Mouse (Mus musculus) thymus, adult 2 months (tissue): ENCODE data around the gene Nipal4. TPM values are rescaled to one million over a fixed set of nuclear protein-coding genes. Genes with fewer than 3 reads are reported as not detected.

Experiments
- DNase-seq: peaks from one replicate; pipeline ENCODE4 v3.0.0; 2021
- H3K27ac ChIP-seq: fragments of 200-500 bp; 2 replicates; pipeline ENCODE4 v1.5.1; 2012; ENCODE audit warnings: low read length, control low read depth; ENCODE audit not compliant: control insufficient read depth, insufficient read depth
- H3K27me3 ChIP-seq: fragments of 200-500 bp; 2 replicates; pipeline ENCODE4 v1.6.1; 2012; ENCODE audit warnings: mild to moderate bottlenecking, low read length, moderate library complexity, mixed read lengths; ENCODE audit not compliant: control insufficient read depth, insufficient read depth
- H3K36me3 ChIP-seq: fragments of 200-500 bp; 2 replicates; pipeline ENCODE4 v1.6.1; 2012; ENCODE audit warnings: mild to moderate bottlenecking, low read length, moderate library complexity; ENCODE audit not compliant: control insufficient read depth, insufficient read depth
- H3K4me1 ChIP-seq: fragments of 200-500 bp; replicated peaks from 2 replicates; pipeline ENCODE4 v1.6.1; 2012; ENCODE audit warnings: low read length; ENCODE audit not compliant: control insufficient read depth, insufficient read depth
- H3K4me3 ChIP-seq: fragments of 200-500 bp; 2 replicates; pipeline ENCODE4 v1.5.1; 2012; ENCODE audit warnings: mild to moderate bottlenecking, low read length, control low read depth, moderate library complexity; ENCODE audit not compliant: control insufficient read depth, insufficient read depth
- CTCF ChIP-seq: fragments of 200-500 bp; IDR thresholded peaks from 2 replicates; pipeline ENCODE4 v1.5.1; 2012; ENCODE audit warnings: mild to moderate bottlenecking, control low read depth, low read length, moderate library complexity, borderline replicate concordance; ENCODE audit not compliant: control insufficient read depth, poor library complexity, insufficient read depth; ENCODE audit errors: extremely low read depth
- POLR2A ChIP-seq: fragments of 200-500 bp; IDR thresholded peaks from 2 replicates; pipeline ENCODE4 v1.6.1; 2012; ENCODE audit warnings: mild to moderate bottlenecking, low read length, control low read depth, moderate library complexity; ENCODE audit not compliant: control insufficient read depth, poor library complexity, insufficient read depth; ENCODE audit errors: extremely low read depth
- WGBS: fragments of 180-500 bp; shearing (Covaris S2); methylation state at CpG from one replicate; pipeline ENCODE4 v1.1.7; 2018; 5-methylcytosine and 5-hydroxymethylcytosine counted together
- polyA plus RNA-seq: library from polyadenylated mRNA; depleted of rRNA; stranded (reverse); fragments of >200 nt; gene quantifications from 2 replicates; pipeline ENCODE4 v1.2.3, GENCODE M21; 2012

Nipal4 gene
- polyA plus RNA-seq, 1 experiment = 0.58 TPM

DNA sequence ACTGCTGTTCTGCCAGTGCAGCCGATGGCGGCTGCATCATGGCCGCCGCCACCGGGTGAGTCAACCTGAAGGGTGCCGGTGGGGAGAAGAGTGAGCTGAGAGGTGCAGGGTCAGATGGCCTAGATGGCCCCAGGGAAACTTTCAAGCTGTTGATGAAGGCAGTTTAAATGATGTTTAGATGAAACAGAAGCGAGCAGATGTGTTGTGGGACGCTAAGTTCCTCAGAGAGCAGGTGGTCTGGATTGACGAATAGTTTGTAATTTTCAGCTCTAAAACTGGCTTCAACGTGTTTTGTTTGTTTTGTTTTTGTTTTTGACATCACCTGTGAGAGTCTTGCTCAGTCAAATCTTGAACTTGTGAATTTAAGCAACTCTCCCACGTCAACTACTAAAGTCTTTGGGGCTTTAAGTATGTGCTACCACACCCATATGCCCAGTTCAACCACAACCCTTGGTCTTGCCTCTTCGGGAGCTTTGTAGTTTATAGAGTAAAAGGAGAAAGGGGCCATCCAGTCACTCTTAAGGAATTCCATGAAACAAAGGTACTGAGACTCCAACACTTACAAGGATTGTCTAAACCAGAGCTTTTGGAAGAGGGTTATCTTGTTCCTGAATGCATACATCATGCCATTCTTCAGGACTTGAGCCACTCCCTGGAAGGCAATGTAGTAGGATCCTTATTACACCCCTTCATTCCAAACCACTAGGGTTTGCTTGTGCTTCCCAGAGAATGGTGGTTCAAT is 41.0 kb downstream of the Nipal4 start:
- H3K36me3 ChIP-seq = no peaks in the 10 kb centered on the region
- H3K4me1 ChIP-seq = no peaks in the 10 kb centered on the region; the same call in 1 of the 2 replicates
- TF ChIP-seq CTCF (no peak), POLR2A (no peak)
- no peaks in the 10 kb centered on the region for H3K27me3 ChIP-seq
- no peak for DNase-seq
- H3K4me3 ChIP-seq = no peak overlapping the region
- WGBS = 94% methylated on average over 12 of the region's 12 CpGs
- no peak overlapping the region for H3K27ac ChIP-seq

DNA sequence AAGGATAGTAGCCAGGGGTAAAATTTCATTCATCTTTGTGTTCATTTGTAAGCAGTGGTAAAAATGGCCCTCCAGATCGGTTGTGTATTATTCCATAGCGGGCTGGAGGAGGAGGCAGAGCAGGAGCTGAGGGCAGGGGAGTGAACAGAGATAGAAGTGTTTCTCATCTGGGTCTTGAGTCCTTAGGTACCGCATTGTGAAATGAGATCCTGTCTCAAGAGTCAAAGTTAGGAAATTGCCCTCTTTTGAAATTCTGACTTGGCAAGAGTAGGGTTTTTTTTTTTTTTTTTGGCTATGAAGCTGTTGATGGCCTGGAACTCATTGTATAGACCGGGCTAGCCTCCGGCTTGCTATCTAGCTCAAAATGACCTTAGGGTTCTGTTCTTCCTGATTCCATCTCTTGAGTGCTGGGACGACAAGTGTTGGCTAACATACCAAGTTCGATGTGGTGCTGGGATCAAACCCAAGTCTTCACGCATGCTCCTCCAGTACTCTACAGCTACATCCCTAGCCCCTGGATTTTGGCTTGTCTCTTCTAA is 42.9 kb downstream of the Nipal4 start:
- WGBS = 93% methylated on average over 8 of the region's 8 CpGs

DNA sequence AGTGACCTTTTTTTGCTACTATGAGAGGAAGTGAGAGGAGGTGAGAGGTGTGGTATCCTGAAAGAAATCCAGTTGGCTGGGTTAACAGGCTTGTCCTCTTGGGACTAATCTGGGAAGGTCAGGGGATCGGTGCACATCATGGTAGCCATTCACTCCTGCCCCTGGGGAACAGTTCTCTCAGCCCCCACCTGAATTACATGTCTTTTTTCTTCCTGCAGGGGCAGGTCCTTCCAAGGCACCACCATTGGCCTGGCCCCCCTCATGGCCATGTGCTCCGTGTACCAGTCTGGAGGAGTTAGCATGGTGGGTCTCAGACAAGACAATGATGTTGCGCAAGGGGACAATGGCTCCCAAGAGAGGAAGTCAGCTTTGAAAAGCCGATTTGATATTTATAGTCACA is 43.4 kb downstream of the Nipal4 start:
- no peak for DNase-seq
- Histone ChIP-seq H3K27me3 (no peaks in the 10 kb centered on the region), H3K4me1 (no peaks in the 10 kb centered on the region; the same call in 1 of the 2 replicates), H3K27ac (no peak overlapping the region), H3K36me3 (no peaks in the 10 kb centered on the region), H3K4me3 (no peak overlapping the region)
- WGBS = 89% methylated on average over 4 of the region's 4 CpGs
- no peak for TF ChIP-seq POLR2A
- TF ChIP-seq CTCF = no peak

More for the DNA sequence above, 42.9 kb downstream of the Nipal4 start:
- DNase-seq = no peak
- no peaks in the 10 kb centered on the region for H3K36me3 ChIP-seq
- H3K4me3 ChIP-seq = no peak overlapping the region
- H3K27me3 ChIP-seq = no peaks in the 10 kb centered on the region
- H3K4me1 ChIP-seq = no peaks in the 10 kb centered on the region; the same call in 1 of the 2 replicates
- TF ChIP-seq CTCF = no peak
- no peak for TF ChIP-seq POLR2A
- H3K27ac ChIP-seq = no peak overlapping the region

DNA sequence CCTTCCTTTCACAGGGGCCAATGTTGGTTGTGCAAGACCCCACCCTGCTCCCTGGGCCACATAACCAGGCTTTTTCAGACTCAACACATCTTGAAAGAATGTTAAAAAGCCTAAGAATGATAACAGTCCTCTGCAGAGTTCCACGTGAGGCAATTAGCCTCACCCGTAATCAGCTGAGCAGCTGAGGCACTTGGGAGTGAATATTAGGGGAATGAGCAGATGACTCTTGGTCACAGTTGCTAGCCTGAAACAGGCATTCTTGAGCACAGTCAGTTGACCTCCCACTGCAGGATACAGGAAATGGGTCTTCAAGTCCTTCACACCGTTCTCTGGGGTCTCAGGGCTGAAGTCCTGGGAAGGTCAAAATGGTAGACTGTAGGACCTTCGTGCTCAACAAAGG is 44.6 kb downstream of the Nipal4 start:
- Histone ChIP-seq H3K36me3 (no peaks in the 10 kb centered on the region), H3K4me1 (no peaks in the 10 kb centered on the region), H3K27ac (no peak overlapping the region), H3K4me3 (no peak overlapping the region), H3K27me3 (no peaks in the 10 kb centered on the region)
- WGBS = 96% methylated on average over 4 of the region's 4 CpGs
- no peak for DNase-seq
- no peak for TF ChIP-seq CTCF
- TF ChIP-seq POLR2A = no peak

DNA sequence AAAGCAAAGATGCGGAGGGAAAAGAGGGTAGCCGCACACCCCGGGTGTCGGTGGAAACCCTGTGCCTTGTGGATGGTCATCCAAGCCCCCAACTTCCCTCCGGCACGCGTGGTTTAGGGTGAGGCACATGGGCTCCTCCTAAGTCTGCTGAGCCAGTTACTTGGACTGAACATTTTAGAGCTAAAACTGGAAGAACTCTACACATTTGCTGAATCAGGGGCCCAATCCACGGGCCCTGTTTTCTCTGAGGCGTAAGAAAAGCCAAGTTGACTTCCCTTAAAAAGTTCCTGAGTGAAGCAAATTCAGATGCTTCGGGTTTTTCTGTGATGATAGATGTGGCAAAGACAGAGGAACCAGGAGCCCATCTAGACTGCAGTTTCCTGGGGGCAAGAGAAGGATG is 46.2 kb downstream of the Nipal4 start:
- TF ChIP-seq CTCF = no peak
- TF ChIP-seq POLR2A = no peak

DNA sequence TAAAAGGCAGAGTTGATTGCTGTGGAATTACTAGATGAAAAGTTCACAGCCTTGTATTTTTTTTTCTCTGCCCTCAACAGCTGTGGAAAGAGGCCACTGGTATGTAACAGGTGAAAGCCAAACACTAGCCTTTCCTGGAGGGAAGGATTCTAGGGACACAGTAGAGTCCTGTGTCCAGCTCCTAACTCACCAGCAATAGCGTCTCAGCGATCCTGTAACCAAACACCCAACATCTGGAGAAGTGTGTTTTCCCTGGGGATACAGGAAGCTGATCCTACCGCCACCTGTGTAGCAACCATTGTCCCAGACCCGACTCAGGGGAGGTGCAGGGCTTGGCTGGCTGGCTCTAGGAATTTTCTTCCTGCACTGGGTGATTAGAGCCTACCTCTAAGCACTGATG is 46.7 kb downstream of the Nipal4 start:
- TF ChIP-seq POLR2A (no peak), CTCF (no peak)
- H3K36me3 ChIP-seq = no peaks in the 10 kb centered on the region
- no peak overlapping the region for H3K27ac ChIP-seq
- H3K4me1 ChIP-seq = 0 out of 2 replicates have a peak, but pooled peaks cover 3% of the 10 kb centered on the region
- no peak overlapping the region for H3K4me3 ChIP-seq
- WGBS = 60% methylated on average over 4 of the region's 4 CpGs
- no peaks in the 10 kb centered on the region for H3K27me3 ChIP-seq
- no peak for DNase-seq

More for the DNA sequence above, 46.2 kb downstream of the Nipal4 start:
- no peaks in the 10 kb centered on the region for H3K36me3 ChIP-seq
- H3K4me3 ChIP-seq = no peak overlapping the region
- H3K27ac ChIP-seq = no peak overlapping the region
- 87% methylated on average over 10 of the region's 10 CpGs for WGBS
- no peak for DNase-seq
- no peaks in the 10 kb centered on the region for H3K27me3 ChIP-seq
- 0 out of 2 replicates have a peak, but pooled peaks cover 3% of the 10 kb centered on the region for H3K4me1 ChIP-seq

DNA sequence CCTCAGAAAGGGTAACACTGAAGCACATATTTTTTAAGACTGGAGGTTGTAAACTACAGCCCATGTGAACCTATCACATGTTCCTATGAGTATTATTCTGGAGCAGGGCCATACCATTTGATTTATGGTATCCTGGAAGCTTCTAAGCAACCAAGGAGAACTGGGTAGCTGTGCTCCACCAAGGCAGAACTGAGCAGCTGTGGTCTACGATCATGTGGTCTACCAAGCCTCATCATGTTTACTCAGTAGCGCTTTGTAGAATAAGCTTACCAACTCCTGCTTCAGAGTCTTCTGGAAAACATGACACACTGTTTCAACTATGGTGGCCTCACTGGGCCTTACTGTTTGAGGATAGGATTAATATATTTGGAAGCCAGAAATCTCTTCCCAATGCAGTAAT is 49.8 kb downstream of the Nipal4 start:
- no peaks in the 10 kb centered on the region for H3K27me3 ChIP-seq
- H3K36me3 ChIP-seq = no peaks in the 10 kb centered on the region
- WGBS = 42% methylated on average over 2 of the region's 2 CpGs
- TF ChIP-seq CTCF (no peak), POLR2A (no peak)
- H3K27ac ChIP-seq = no peak overlapping the region
- H3K4me3 ChIP-seq = no peak overlapping the region
- DNase-seq = no peak
- 0 out of 2 replicates have a peak, but pooled peaks cover 3% of the 10 kb centered on the region for H3K4me1 ChIP-seq
